Mouse (Mus musculus): ENCODE results near the gene Ptprt. TPM values are rescaled to one million over a fixed set of nuclear protein-coding genes. Genes with fewer than 3 reads are reported as not detected.
"Not testable (repeated sequence)": the region's sequence is repeated elsewhere in the genome, so short reads cannot be mapped to it uniquely, and the experiment has no call there.

Ptprt gene
- total and polyA plus RNA-seq, 3 experiments, result not detected

- no peaks in the 10 kb centered on the region for H3K9me3 ChIP-seq (replicated peaks; ENCODE audit: insufficient read depth, low read length)
- H3K4me1 ChIP-seq (ENCODE audit: control insufficient read depth in 1 of 2, insufficient read depth in 2 of 2, low read length in 2 of 2), result no peaks in the 10 kb centered on the region
- H3K27ac ChIP-seq (ENCODE audit: control insufficient read depth, low read depth, low read length), result no peak overlapping the region
- no peaks in the 10 kb centered on the region for H3K36me3 ChIP-seq (ENCODE audit: control insufficient read depth in 1 of 2, insufficient read depth in 2 of 2, low read length in 2 of 2)
- no peaks in the 10 kb centered on the region for H3K79me2 ChIP-seq (ENCODE audit: control insufficient read depth, insufficient read depth, low read length, poor library complexity)
- no peak for TF ChIP-seq ZC3H11A (IDR thresholded peaks at IDR 0.05; ENCODE audit: low read depth, low read length)
- no peak for TF ChIP-seq MYC (IDR thresholded peaks at IDR 0.05; ENCODE audit: low read depth, low read length)
- TF ChIP-seq MYB (IDR thresholded peaks at IDR 0.05; ENCODE audit: low read depth, low read length), result no peak
- no peak for TF ChIP-seq CHD1 (IDR thresholded peaks at IDR 0.05; ENCODE audit: low read depth, low read length)
- no peak for TF ChIP-seq USF2 (IDR thresholded peaks at IDR 0.05; ENCODE audit: borderline replicate concordance in 1 of 2, insufficient read depth in 1 of 2, low read depth in 1 of 2, low read length in 2 of 2)
- no peak for TF ChIP-seq MAFK (IDR thresholded peaks at IDR 0.05; ENCODE audit: borderline replicate concordance, low read depth, low read length)
- TF ChIP-seq HCFC1 (IDR thresholded peaks at IDR 0.05; ENCODE audit: low read depth, low read length), result no peak
- TF ChIP-seq ETS1 (IDR thresholded peaks at IDR 0.05; ENCODE audit: low read depth, low read length), result no peak
- no peak for TF ChIP-seq NRF1 (IDR thresholded peaks at IDR 0.05; ENCODE audit: insufficient read depth, low read depth, low read length, poor library complexity, severe bottlenecking)
- no peak for TF ChIP-seq KAT2A (conservative IDR thresholded peaks at IDR 0.05; ENCODE audit: low read depth, low read length)
- no peak for TF ChIP-seq E2F4 (IDR thresholded peaks at IDR 0.05; ENCODE audit: borderline replicate concordance, low read depth, low read length)
- no peak for TF ChIP-seq ZMIZ1 (IDR thresholded peaks at IDR 0.05; ENCODE audit: low read depth, low read length)
- TF ChIP-seq TAL1 (IDR thresholded peaks at IDR 0.05; ENCODE audit: low read length), result no peak
- no peak for TF ChIP-seq BHLHE40 (IDR thresholded peaks at IDR 0.05; ENCODE audit: borderline replicate concordance, low read depth, low read length)
- no peak for TF ChIP-seq MAX (IDR thresholded peaks at IDR 0.05; ENCODE audit: low read length)
- TF ChIP-seq TBP (IDR thresholded peaks at IDR 0.05; ENCODE audit: low read depth, low read length), result no peak
- TF ChIP-seq MXI1 (IDR thresholded peaks at IDR 0.05; ENCODE audit: low read depth, low read length), result no peak
- TF ChIP-seq EP300 (IDR thresholded peaks at IDR 0.05; ENCODE audit: low read depth in 1 of 2, low read length in 2 of 2), result no peak
- TF ChIP-seq SIN3A (IDR thresholded peaks at IDR 0.05; ENCODE audit: low read length), result no peak
- no peaks in the 10 kb centered on the region for H3K27me3 ChIP-seq (ENCODE audit: control insufficient read depth in 1 of 2, insufficient read depth in 2 of 2, low read length in 2 of 2)
- no peak overlapping the region for H3K9ac ChIP-seq (ENCODE audit: control insufficient read depth, low read depth, low read length, poor library complexity, severe bottlenecking)
- no peak for DNase-seq (ENCODE audit: low read depth, low spot score)
- H3K4me3 ChIP-seq (ENCODE audit: control insufficient read depth in 1 of 2, insufficient read depth in 1 of 2, low read depth in 2 of 2, low read length in 2 of 2), result no peak overlapping the region
Measured at GRCm38 (mm10) chr2:161513256-161513655, 1147.7 kb downstream of the Ptprt start.

DNA sequence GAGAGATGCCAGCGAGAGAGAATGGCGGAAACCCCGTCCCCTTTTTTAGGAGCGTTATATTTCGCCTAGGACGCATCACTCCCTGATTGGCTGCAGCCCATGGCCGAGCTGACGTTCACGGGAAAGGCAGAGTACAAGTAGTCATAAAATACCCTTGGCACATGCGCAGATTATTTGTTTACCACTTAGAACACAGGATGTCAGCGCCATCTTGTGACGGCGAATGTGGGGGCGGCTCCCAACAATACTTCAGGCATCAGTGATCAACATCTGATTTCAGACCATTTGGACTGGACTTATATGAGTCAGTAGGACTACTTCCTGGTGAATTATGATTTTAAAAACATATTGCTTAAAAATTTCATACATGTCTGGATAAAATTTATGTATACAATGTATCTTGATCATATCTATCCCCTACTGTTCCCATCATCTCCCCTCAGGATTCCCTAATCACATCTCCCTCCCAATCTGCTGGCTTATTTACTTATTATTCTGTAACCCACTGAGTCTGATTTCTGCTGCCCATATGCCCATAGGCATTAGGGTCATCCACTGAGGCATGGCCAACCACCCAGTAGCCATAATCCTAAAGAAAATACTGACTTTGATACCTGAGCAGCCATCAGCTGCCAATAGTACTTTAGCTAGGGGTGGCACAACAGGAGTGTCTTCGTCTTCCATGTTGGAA, 1148.9 kb downstream of the Ptprt start:
- not testable (repeated sequence) for H3K9me3 ChIP-seq (replicated peaks; ENCODE audit: insufficient read depth, low read length); H3K4me3 ChIP-seq (ENCODE audit: control insufficient read depth in 1 of 2, insufficient read depth in 1 of 2, low read depth in 2 of 2, low read length in 2 of 2); DNase-seq (ENCODE audit: low read depth, low spot score); H3K36me3 ChIP-seq (ENCODE audit: control insufficient read depth in 1 of 2, insufficient read depth in 2 of 2, low read length in 2 of 2); H3K27me3 ChIP-seq (ENCODE audit: control insufficient read depth in 1 of 2, insufficient read depth in 2 of 2, low read length in 2 of 2); H3K9ac ChIP-seq (ENCODE audit: control insufficient read depth, low read depth, low read length, poor library complexity, severe bottlenecking); H3K79me2 ChIP-seq (ENCODE audit: control insufficient read depth, insufficient read depth, low read length, poor library complexity); H3K4me1 ChIP-seq (ENCODE audit: control insufficient read depth in 1 of 2, insufficient read depth in 2 of 2, low read length in 2 of 2); H3K27ac ChIP-seq (ENCODE audit: control insufficient read depth, low read depth, low read length)
